Mouse (Mus musculus) liver, embryonic 16.5 days (tissue): ENCODE data around the gene D630003M21Rik. TPM values are rescaled to one million over a fixed set of nuclear protein-coding genes. Genes with fewer than 3 reads are reported as not detected.

Experiments
- ATAC-seq: fragments of 200-750 bp; cut with Nextera tagmentation; 2 replicates; pipeline ENCODE4 v1.8.0; 2017; ENCODE audit warnings: low read depth, mild to moderate bottlenecking, moderate number of reproducible peaks, moderate library complexity
- H3K27ac ChIP-seq: fragments of 300-500 bp; sonication (generic); 2 replicates; pipeline ENCODE4 v1.5.1; 2014; ENCODE audit warnings: mild to moderate bottlenecking, low read length
- H3K27me3 ChIP-seq: fragments of 300-500 bp; sonication (generic); 2 replicates; pipeline ENCODE4 v1.6.1; 2014; ENCODE audit warnings: low read depth, low read length, mixed read lengths; ENCODE audit not compliant: control insufficient read depth, insufficient read depth
- H3K36me3 ChIP-seq: fragments of 300-500 bp; sonication (generic); 2 replicates; pipeline ENCODE4 v1.6.1; 2014; ENCODE audit warnings: mild to moderate bottlenecking; ENCODE audit not compliant: control insufficient read depth, insufficient read depth
- H3K4me1 ChIP-seq: fragments of 300-500 bp; sonication (generic); 2 replicates; pipeline ENCODE4 v1.6.1; 2014; ENCODE audit warnings: low read depth, low read length, mixed read lengths; ENCODE audit not compliant: control insufficient read depth
- H3K4me2 ChIP-seq: fragments of 300-500 bp; sonication (generic); 2 replicates; pipeline ENCODE4 v1.6.1; 2014; ENCODE audit warnings: low read depth, low read length, mixed read lengths
- H3K4me3 ChIP-seq: fragments of 300-500 bp; sonication (generic); 2 replicates; pipeline ENCODE4 v1.5.1; 2014; ENCODE audit warnings: low read depth, mild to moderate bottlenecking, low read length
- H3K9ac ChIP-seq: fragments of 300-500 bp; sonication (generic); 2 replicates; pipeline ENCODE4 v1.6.1; 2014; ENCODE audit warnings: low read depth, low read length
- H3K9me3 ChIP-seq: fragments of 300-500 bp; sonication (generic); replicated peaks from 2 replicates; pipeline ENCODE4 v1.6.1; 2016; ENCODE audit warnings: low read length; ENCODE audit not compliant: control insufficient read depth
- WGBS: fragments of 180-500 bp; shearing (Covaris S2); extraction: QIAGEN DNeasy Blood & Tissue Kit; methylation state at CpG from one replicate; pipeline ENCODE4 v1.1.7; 2014; ENCODE audit not compliant: insufficient replicate concordance; 5-methylcytosine and 5-hydroxymethylcytosine counted together
- polyA plus RNA-seq: library from polyadenylated mRNA; unstranded; fragments of >200 nt; fragmentation: Nextera tagmentation; extraction: Ambion mirVana; gene quantifications from 2 replicates; pipeline ENCODE4 v1.2.1, GENCODE M21; 2015

The D630003M21Rik gene
- 0.69 and 0.78 TPM in 2 replicates for polyA plus RNA-seq

- no peaks in the 10 kb centered on the region; the same call in 1 of the 2 replicates for H3K4me1 ChIP-seq
- H3K4me2 ChIP-seq: peak within 1 kb of the TSS; percentile 55
- H3K27ac ChIP-seq: no peak within 1 kb of the TSS
- WGBS: 1% methylated on average over 38 of the region's 55 CpGs
- no peaks in the 10 kb centered on the region for H3K9me3 ChIP-seq
- peak within 1 kb of the TSS; percentile 29 for H3K4me3 ChIP-seq
- peaks cover 12% of the 10 kb centered on the region for H3K27me3 ChIP-seq
- no peak within 1 kb of the TSS for H3K9ac ChIP-seq
- ATAC-seq: peak; percentile 32
- no peaks in the 10 kb centered on the region for H3K36me3 ChIP-seq
These were observed at the start of gene D630003M21Rik for GRCm38 (mm10) chr2:158228670-158229502. TSS of gene D630003M21Rik (minus strand) at chr2:158229222.

- no peak for ATAC-seq
- no peak overlapping the region for H3K27ac ChIP-seq
- WGBS: 49% methylated on average over 4 of the region's 4 CpGs
- H3K9me3 ChIP-seq: no peaks in the 10 kb centered on the region
- H3K4me3 ChIP-seq: no peak overlapping the region
- no peaks in the 10 kb centered on the region for H3K27me3 ChIP-seq
- H3K36me3 ChIP-seq: no peaks in the 10 kb centered on the region
- no peak overlapping the region for H3K4me2 ChIP-seq
- H3K9ac ChIP-seq: no peak overlapping the region
- H3K4me1 ChIP-seq: peaks cover 2% of the 10 kb centered on the region; the same call in 1 of the 2 replicates
These were observed 47.9 kb upstream of the D630003M21Rik start for GRCm38 (mm10) chr2:158276878-158277277.

DNA sequence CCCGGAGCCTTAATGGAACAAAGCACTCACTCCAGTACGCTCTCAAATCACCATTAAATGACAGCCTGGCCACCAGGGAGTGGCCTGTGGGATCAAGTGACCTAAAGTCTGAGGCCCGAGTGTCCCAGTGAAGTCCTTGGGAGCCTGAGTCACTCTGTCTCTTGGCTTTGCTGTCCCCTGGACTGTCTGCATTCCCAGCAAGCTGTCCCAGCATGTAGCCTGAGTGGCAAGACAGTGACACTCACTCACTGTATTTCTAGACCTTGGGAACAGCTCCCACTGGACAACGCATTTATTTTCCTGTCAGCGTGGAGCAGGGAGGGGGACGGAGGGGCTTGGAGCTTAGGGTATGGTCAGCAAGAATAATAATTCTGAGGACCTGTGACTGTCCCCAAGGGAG lies 47.4 kb upstream of the D630003M21Rik start:
- 65% methylated on average over 6 of the region's 6 CpGs for WGBS
- Histone ChIP-seq H3K4me3 (no peak overlapping the region), H3K9me3 (no peaks in the 10 kb centered on the region), H3K27me3 (no peaks in the 10 kb centered on the region), H3K9ac (no peak overlapping the region), H3K4me2 (no peak overlapping the region), H3K27ac (no peak overlapping the region), H3K4me1 (peaks cover 2% of the 10 kb centered on the region; the same call in 1 of the 2 replicates), H3K36me3 (no peaks in the 10 kb centered on the region)
- ATAC-seq: no peak

DNA sequence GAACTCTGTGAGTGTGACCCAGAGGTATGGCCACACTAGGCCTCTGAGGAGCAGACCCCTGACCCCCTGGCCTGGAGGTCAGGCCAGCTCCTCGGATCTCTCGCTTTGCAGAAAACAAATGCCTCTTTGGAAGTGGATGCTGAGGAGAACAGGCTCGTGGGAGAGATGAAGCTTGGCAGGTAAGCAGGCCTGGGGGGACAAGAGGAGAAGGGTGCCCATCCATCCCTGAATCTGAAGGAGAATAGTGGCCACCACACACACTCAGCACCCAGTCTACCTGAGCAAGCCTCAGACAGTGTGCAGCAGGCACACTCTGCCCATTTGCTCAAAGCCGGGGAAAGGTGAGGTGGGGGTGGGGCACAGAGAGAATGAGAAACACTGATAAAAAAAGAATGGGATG lies 46.8 kb upstream of the D630003M21Rik start:
- no peak overlapping the region for H3K27ac ChIP-seq
- no peak overlapping the region for H3K4me2 ChIP-seq
- H3K4me1 ChIP-seq: no peaks in the 10 kb centered on the region
- H3K9ac ChIP-seq: no peak overlapping the region
- H3K27me3 ChIP-seq: no peaks in the 10 kb centered on the region
- H3K4me3 ChIP-seq: no peak overlapping the region
- H3K9me3 ChIP-seq: no peaks in the 10 kb centered on the region
- H3K36me3 ChIP-seq: no peaks in the 10 kb centered on the region
- WGBS: 68% methylated on average over 4 of the region's 4 CpGs
- ATAC-seq: no peak

DNA sequence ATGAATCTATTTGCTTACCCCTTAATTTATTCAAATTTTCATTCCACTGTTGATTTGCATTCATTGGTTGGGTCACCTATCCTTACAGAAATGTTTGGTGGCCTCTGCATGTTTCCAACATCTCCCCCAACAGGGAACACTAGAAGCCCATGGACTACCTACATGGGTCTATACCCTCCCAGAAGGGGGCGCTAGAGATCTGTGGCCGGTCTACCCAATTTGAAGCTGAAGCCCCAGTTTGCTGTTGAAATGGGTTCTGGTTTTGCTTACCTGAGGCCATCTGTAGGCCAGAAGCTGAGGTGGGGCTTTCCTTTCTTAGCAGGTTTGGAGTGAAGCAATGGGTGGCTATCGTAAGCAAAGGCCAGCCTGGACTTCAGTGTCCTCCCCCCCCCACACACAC lies 46.3 kb upstream of the D630003M21Rik start:
- 74% methylated on average over 3 of the region's 3 CpGs for WGBS
- no peak overlapping the region for H3K9ac ChIP-seq
- no peak overlapping the region for H3K4me3 ChIP-seq
- H3K27ac ChIP-seq: no peak overlapping the region
- no peaks in the 10 kb centered on the region for H3K4me1 ChIP-seq
- no peaks in the 10 kb centered on the region for H3K9me3 ChIP-seq
- no peak for ATAC-seq
- H3K4me2 ChIP-seq: no peak overlapping the region
- no peaks in the 10 kb centered on the region for H3K27me3 ChIP-seq
- H3K36me3 ChIP-seq: no peaks in the 10 kb centered on the region

GRCm38 (mm10) chr2:158273646-158274045 lies 44.6 kb upstream of the D630003M21Rik start:
- Histone ChIP-seq H3K4me3 (no peak overlapping the region), H3K27me3 (no peaks in the 10 kb centered on the region), H3K36me3 (no peaks in the 10 kb centered on the region), H3K9ac (no peak overlapping the region), H3K27ac (no peak overlapping the region), H3K4me1 (no peaks in the 10 kb centered on the region), H3K4me2 (no peak overlapping the region), H3K9me3 (no peaks in the 10 kb centered on the region)
- WGBS: 18% methylated on average over 2 of the region's 2 CpGs
- no peak for ATAC-seq

DNA sequence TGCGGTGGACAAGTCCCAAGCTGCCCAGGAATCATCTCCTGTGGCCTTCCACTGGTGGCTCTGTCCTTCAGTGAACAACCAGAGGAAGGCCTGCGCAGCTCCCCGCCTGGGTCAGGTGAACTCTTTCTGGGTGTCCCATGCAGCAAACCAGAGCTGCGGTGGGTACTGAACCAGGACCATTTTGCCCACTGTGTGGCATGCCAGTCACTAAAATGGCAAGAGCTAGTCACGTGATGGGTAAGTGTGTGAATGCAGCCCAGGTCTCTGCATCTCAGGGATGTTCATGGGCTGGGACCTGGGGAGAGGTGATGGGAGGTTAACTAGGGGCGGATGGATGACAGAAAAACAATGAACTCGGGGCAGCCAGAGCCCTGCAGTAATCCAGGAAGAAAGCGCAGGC lies 41.0 kb upstream of the D630003M21Rik start:
- WGBS: 65% methylated on average over 8 of the region's 8 CpGs
- H3K9me3 ChIP-seq: no peaks in the 10 kb centered on the region
- no peak overlapping the region for H3K4me2 ChIP-seq
- no peaks in the 10 kb centered on the region for H3K36me3 ChIP-seq
- H3K9ac ChIP-seq: no peak overlapping the region
- no peak for ATAC-seq
- H3K4me1 ChIP-seq: no peaks in the 10 kb centered on the region
- H3K27me3 ChIP-seq: no peaks in the 10 kb centered on the region
- no peak overlapping the region for H3K4me3 ChIP-seq
- no peak overlapping the region for H3K27ac ChIP-seq

DNA sequence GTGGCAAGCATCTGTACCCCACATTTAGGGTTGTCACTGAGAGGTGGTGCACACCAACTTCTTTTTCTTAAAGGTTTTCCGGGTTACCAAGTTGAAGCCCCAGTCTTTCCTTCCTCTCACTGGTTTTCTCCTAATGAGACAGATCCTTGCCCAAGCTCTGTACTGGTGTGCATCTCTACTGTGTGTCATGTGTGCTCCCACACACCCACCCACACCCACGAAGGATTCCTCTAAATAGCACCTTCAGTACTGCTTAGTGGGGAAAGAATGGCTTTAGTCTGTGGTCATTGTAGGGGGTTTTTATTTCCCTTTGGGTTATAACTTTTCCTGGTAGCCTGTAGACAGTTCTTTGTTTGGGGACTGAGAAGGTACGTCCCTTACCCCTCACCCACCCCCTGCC lies 35.9 kb upstream of the D630003M21Rik start:
- 55% methylated on average over 3 of the region's 3 CpGs for WGBS
- ATAC-seq: no peak

GRCm38 (mm10) chr2:158259498-158259897 lies 30.5 kb upstream of the D630003M21Rik start:
- 52% methylated on average over 8 of the region's 8 CpGs for WGBS
- ATAC-seq: no peak
- Histone ChIP-seq H3K4me3 (no peak overlapping the region), H3K4me1 (no peaks in the 10 kb centered on the region; the same call in 1 of the 2 replicates), H3K27ac (no peak overlapping the region), H3K27me3 (no peaks in the 10 kb centered on the region; the same call in 1 of the 2 replicates), H3K9me3 (no peaks in the 10 kb centered on the region), H3K9ac (no peak overlapping the region), H3K4me2 (no peak overlapping the region), H3K36me3 (no peaks in the 10 kb centered on the region)

More for the DNA sequence above, 35.9 kb upstream of the D630003M21Rik start:
- Histone ChIP-seq H3K4me1 (no peaks in the 10 kb centered on the region), H3K4me3 (no peak overlapping the region), H3K36me3 (no peaks in the 10 kb centered on the region), H3K4me2 (no peak overlapping the region), H3K9me3 (no peaks in the 10 kb centered on the region), H3K27me3 (no peaks in the 10 kb centered on the region), H3K27ac (no peak overlapping the region), H3K9ac (no peak overlapping the region)
